Mouse (Mus musculus) bone marrow macrophage, adult 2 months (primary cell): ENCODE data around the gene AC124108.1.

Experiments used
- CTCF ChIP-seq: IDR thresholded peaks from 2 replicates; pipeline ENCODE4 v1.5.1; 2012; ENCODE audit warnings: low read depth, mild to moderate bottlenecking, low read length, moderate library complexity
- POLR2A ChIP-seq: IDR thresholded peaks from 2 replicates; pipeline ENCODE4 v1.6.1; 2012; ENCODE audit warnings: mild to moderate bottlenecking, low read depth, low read length, borderline replicate concordance

DNA sequence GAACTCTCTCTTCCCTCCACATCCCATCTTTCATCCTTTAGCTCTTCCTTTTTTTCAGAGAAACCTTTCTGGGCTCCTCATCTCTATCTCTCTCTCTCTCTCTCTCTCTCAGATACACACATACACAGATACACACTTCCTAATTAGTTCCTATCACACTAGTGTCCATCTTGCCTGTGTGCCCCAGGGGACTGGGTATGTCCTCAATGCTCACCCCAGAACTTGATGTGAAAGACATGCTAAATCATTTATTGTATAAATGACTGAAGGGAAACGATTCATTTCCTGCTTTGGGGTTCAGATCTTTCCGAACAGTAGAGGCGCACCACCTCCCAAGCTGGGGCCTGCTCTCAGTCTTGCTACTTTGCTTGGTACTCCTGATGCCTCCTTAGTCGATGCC is 2.0 kb upstream of the AC124108.1 start:
- TF ChIP-seq POLR2A (no peak), CTCF (no peak)
